ENCODE assay signal across 12 mouse cellular contexts in the genomic region with DNA sequence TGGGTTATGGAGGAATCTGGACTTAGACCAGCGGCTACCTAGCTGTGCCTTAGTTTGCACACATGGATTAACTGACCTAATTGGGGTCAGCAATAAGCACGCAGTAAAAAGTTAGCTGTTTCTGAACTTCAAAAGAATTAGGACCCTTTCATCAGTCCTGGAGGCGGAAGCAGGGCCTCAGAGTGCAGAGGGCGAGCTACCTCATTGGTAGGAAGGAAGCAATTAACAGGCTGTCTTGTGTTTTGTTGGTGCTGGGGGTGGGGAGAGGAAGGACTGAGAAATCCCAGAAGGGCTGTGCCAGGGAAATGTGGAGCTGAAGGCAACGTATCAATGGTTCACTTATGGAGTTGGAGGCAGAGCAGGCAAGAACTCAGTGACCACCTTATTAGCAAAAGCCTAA.
DNase-seq lines count a peak whose midpoint lies in the region; ATAC-seq and TF ChIP-seq lines count a peak whose summit lies in the region.
"Had no signal": no experiment of that assay in that cellular context is flagged by ENCODE, and none has a peak within 500 bp of the region (broad histone marks: within the 10 kb centered on the region; RNA-seq: fewer than 3 reads in every experiment).

No protein-coding gene starts in this region.

- no peak overlapping the region for H3K4me3 ChIP-seq in kidney, embryonic 14.5 days (ENCODE audit: low read length)
- no peak overlapping the region for H3K4me3 ChIP-seq in kidney, adult 2 months (ENCODE audit: insufficient read depth, low read depth, low read length)
- H3K4me3 ChIP-seq in embryonic facial prominence, embryonic 10.5 days, result no peak overlapping the region
- peak overlapping the region; percentile 26 for H3K4me3 ChIP-seq in megakaryocyte, embryonic 14.5 days (replicated peaks)
- H3K4me3 ChIP-seq in stomach, postnatal 0 days (ENCODE audit: low read depth, low read length), result no peak overlapping the region
- H3K4me3 ChIP-seq: heart, embryonic 10.5 days; layer of hippocampus, adult 2 months had no signal

- H3K9me3 ChIP-seq in kidney, embryonic 14.5 days (ENCODE audit: control insufficient read depth, low read length), result no peaks in the 10 kb centered on the region
- H3K9me3 ChIP-seq in embryonic facial prominence, embryonic 10.5 days, result no peaks in the 10 kb centered on the region
- H3K9me3 ChIP-seq in megakaryocyte, embryonic 14.5 days, result no peaks in the 10 kb centered on the region
- no peaks in the 10 kb centered on the region for H3K9me3 ChIP-seq in stomach, postnatal 0 days (ENCODE audit: control insufficient read depth, low read length)
- H3K9me3 ChIP-seq: heart, embryonic 10.5 days had no signal

- H3K27me3 ChIP-seq in kidney, embryonic 14.5 days (ENCODE audit: control insufficient read depth, insufficient read depth, low read length), result no peaks in the 10 kb centered on the region
- H3K27me3 ChIP-seq in kidney, adult 2 months (replicated peaks; ENCODE audit: control insufficient read depth, insufficient read depth, low read length), result no peaks in the 10 kb centered on the region
- H3K27me3 ChIP-seq in embryonic facial prominence, embryonic 10.5 days (replicated peaks; ENCODE audit: low read depth, poor library complexity, severe bottlenecking), result 0 out of 2 replicates have a peak, but pooled peaks cover 5% of the 10 kb centered on the region
- H3K27me3 ChIP-seq in megakaryocyte, embryonic 14.5 days (replicated peaks), result peaks cover 3% of the 10 kb centered on the region
- H3K27me3 ChIP-seq in stomach, postnatal 0 days (ENCODE audit: control insufficient read depth, insufficient read depth, low read length), result no peaks in the 10 kb centered on the region

- WGBS in kidney, embryonic 14.5 days, result 12% methylated on average over 5 of the region's 5 CpGs
- WGBS in kidney, adult 2 months, result 34% methylated on average over 5 of the region's 5 CpGs
- 16% methylated on average over 5 of the region's 5 CpGs for WGBS in embryonic facial prominence, embryonic 10.5 days
- 56% methylated on average over 5 of the region's 5 CpGs for WGBS in stomach, postnatal 0 days

- TF ChIP-seq POLR2A in kidney, adult 2 months (IDR thresholded peaks at IDR 0.05; ENCODE audit: low read depth, low read length), result no peak

- 0 out of 2 replicates have a peak overlapping the region, but pooled peaks have one; percentile 30 for H3K27ac ChIP-seq in kidney, embryonic 14.5 days (ENCODE audit: low read depth, low read length)
- no peak overlapping the region for H3K27ac ChIP-seq in kidney, adult 2 months (ENCODE audit: insufficient read depth, low read depth, low read length)
- peak overlapping the region; percentile 51; the same call in 1 of the 2 replicates for H3K27ac ChIP-seq in embryonic facial prominence, embryonic 10.5 days (replicated peaks)
- no peak overlapping the region for H3K27ac ChIP-seq in stomach, postnatal 0 days (replicated peaks)
- H3K27ac ChIP-seq: hindbrain, embryonic 14.5 days; layer of hippocampus, adult 2 months had no signal

- TF ChIP-seq EP300 in stomach, postnatal 0 days (optimal IDR thresholded peaks at IDR 0.05), result no peak

- no peak for DNase-seq in kidney, adult 2 months
- DNase-seq in Muller cell, postnatal 12 days (ENCODE audit: inconsistent ontology term), result peak; percentile 21
- peak; percentile 62 for DNase-seq in embryonic facial prominence, embryonic 10.5 days (ENCODE audit: low spot score)
- no peak for DNase-seq in stomach, postnatal 0 days (ENCODE audit: low spot score)
- no peak for DNase-seq in c-Kit-positive CD71-positive TER-119-positive erythroid progenitor cells, embryonic 14.5 days (ENCODE audit: low spot score)
- DNase-seq in heart, postnatal 25 days (ENCODE audit: low spot score), result no peak
- DNase-seq: adrenal gland, postnatal 10 days had no signal

- TF ChIP-seq CTCF in kidney, adult 2 months (conservative IDR thresholded peaks at IDR 0.05; ENCODE audit: insufficient read depth, insufficient read length, low read depth, low read length), result no peak
- no peak for TF ChIP-seq CTCF in stomach, postnatal 0 days (IDR thresholded peaks at IDR 0.05; ENCODE audit: low read depth)

- H3K4me1 ChIP-seq in kidney, embryonic 14.5 days (ENCODE audit: control insufficient read depth, insufficient read depth, low read length), result peaks cover 8% of the 10 kb centered on the region; the same call in 1 of the 2 replicates
- H3K4me1 ChIP-seq in kidney, adult 2 months (ENCODE audit: control insufficient read depth, insufficient read depth, low read length), result 0 out of 2 replicates have a peak, but pooled peaks cover 5% of the 10 kb centered on the region
- peaks cover 12% of the 10 kb centered on the region for H3K4me1 ChIP-seq in embryonic facial prominence, embryonic 10.5 days
- H3K4me1 ChIP-seq in megakaryocyte, embryonic 14.5 days, result peaks cover 16% of the 10 kb centered on the region
- no peaks in the 10 kb centered on the region for H3K4me1 ChIP-seq in stomach, postnatal 0 days (replicated peaks; ENCODE audit: control insufficient read depth, insufficient read depth)

- H3K9ac ChIP-seq in kidney, embryonic 14.5 days (ENCODE audit: low read depth, low read length), result no peak overlapping the region
- no peak overlapping the region for H3K9ac ChIP-seq in stomach, postnatal 0 days (ENCODE audit: low read length)
- H3K9ac ChIP-seq: hindbrain, embryonic 14.5 days had no signal

- H3K36me3 ChIP-seq in kidney, embryonic 14.5 days (ENCODE audit: control insufficient read depth, insufficient read depth, low read length), result no peaks in the 10 kb centered on the region
- no peaks in the 10 kb centered on the region for H3K36me3 ChIP-seq in kidney, adult 2 months (ENCODE audit: control insufficient read depth, insufficient read depth, low read length)
- no peaks in the 10 kb centered on the region for H3K36me3 ChIP-seq in embryonic facial prominence, embryonic 10.5 days (replicated peaks)
- no peaks in the 10 kb centered on the region for H3K36me3 ChIP-seq in megakaryocyte, embryonic 14.5 days (replicated peaks; ENCODE audit: low read length)
- no peaks in the 10 kb centered on the region for H3K36me3 ChIP-seq in stomach, postnatal 0 days (ENCODE audit: control insufficient read depth, insufficient read depth, low read length)
- H3K36me3 ChIP-seq: heart, embryonic 10.5 days had no signal

- intact Hi-C loops in heart, postnatal 25 days (cut with DNase I), result no loop called here

- peak; percentile 87 for ATAC-seq in kidney, embryonic 14.5 days (ENCODE audit: low FRiP score, low TSS enrichment)
- ATAC-seq in stomach, postnatal 0 days (ENCODE audit: low FRiP score, low TSS enrichment), result no peak

- H3K4me2 ChIP-seq in kidney, embryonic 14.5 days (replicated peaks; ENCODE audit: low read depth, low read length), result no peak overlapping the region
- no peak overlapping the region for H3K4me2 ChIP-seq in stomach, postnatal 0 days (replicated peaks; ENCODE audit: low read depth)
- H3K4me2 ChIP-seq: hindbrain, embryonic 14.5 days had no signal

Comparison
In these comparisons a context has a peak if more than half of its experiments do, and no peak if none do; other contexts are left out.
1. H3K27ac ChIP-seq: peak in kidney, embryonic 14.5 days (single experiment) and embryonic facial prominence, embryonic 10.5 days (single experiment); none in kidney, adult 2 months (single experiment) and stomach, postnatal 0 days (single experiment).
2. DNase-seq: peak in Muller cell, postnatal 12 days (single experiment) and embryonic facial prominence, embryonic 10.5 days (single experiment); none in kidney, adult 2 months (single experiment), stomach, postnatal 0 days (single experiment), c-Kit-positive CD71-positive TER-119-positive erythroid progenitor cells, embryonic 14.5 days (single experiment) and heart, postnatal 25 days (single experiment).